Mouse (Mus musculus): ENCODE measurements around the gene Osbpl8. TPM values are rescaled to one million over a fixed set of nuclear protein-coding genes. Genes with fewer than 3 reads are reported as not detected.

Gene Osbpl8
- total RNA-seq, 2 experiments from 2014 or later = 133 to 185 TPM

DNA sequence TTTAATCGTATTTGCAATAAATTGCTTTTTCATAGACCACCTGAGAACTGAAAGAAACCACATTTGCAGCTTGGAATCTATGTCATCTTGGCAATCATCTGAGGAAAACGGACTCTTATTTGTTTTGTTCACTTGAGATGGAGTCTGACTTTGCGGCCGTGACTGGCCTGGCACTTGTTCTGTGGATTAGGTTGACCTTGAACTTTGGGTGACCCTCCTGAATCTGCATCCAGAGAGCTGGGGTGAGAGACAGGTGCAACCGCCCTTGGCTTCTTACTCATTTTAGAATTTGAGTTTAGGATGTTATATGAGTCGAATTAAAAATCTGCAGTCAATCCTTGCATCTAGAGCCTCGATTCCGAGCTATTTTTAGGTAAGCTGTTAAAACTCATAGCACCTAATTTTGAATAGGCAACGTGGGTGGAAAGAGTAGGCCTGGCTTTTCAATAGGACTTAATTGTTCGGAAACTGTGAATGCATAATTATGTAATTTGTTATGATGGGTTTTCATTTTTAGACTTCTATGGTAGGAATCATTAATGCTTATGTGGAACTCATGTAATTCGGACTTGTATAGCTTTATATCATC, 20.1 kb upstream of the Osbpl8 start:
- ATAC-seq (replicated peaks; ENCODE audit: low FRiP score, poor library complexity, severe bottlenecking) = no peak

DNA sequence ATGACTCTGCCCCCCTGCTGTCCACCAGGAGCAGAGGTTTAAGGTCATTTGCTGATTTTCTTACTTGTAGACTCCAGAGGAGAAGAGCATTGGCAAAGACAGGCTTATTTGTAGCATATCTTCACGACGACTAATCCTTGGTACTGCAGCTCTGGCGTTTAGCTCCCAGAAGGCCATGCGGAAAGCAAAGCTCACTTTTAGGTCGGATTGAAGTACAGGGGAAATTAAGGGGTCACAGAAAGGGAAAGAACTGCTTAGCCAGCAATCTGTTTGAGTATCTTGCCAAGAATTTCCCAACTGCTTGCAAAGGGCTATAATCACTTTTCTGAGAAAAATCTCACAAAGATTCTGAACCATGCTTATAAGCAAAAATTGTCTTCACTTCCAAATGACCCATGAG, 14.8 kb upstream of the Osbpl8 start:
- ATAC-seq (replicated peaks; ENCODE audit: low FRiP score, poor library complexity, severe bottlenecking) = no peak

DNA sequence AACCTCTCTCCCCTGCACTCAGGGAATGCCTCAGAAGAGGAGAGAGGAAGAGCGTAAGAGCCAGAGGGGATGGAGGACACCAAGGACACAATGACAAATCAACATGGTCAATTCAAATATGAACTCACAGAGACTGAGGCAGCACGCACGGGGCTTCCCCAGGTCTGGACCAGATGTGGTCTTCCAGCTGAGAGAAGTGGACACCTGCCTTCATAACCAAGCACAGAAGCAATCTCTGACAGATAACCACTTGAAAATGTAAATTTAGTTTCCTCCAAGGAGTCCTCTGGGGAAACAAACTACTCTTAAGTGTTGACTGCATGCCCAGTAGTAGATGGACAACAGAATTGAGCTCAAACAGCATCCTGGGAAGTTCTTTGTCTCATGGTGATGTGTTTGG, 9.5 kb upstream of the Osbpl8 start:
- ATAC-seq (replicated peaks; ENCODE audit: low FRiP score, poor library complexity, severe bottlenecking) = no peak

DNA sequence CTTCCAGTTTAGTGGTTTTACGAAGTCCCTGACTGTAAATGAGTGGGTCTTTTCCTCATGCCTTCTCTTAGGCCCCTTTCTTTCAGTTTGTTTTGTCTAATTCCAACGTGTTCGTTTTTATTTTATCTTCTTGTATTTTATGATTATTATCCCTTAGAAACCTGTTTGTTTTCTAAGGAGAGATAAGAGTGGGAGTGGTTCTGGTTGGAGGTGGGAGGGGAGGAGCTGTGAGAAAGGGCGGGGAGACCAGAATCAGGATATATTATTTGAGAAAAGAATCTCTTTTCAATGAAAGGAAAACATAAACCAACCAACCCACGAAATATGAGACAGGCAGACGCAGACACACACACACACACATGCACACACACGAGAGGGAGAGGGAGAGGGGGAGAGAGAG, 9.0 kb upstream of the Osbpl8 start:
- no peak for ATAC-seq (replicated peaks; ENCODE audit: low FRiP score, poor library complexity, severe bottlenecking)

DNA sequence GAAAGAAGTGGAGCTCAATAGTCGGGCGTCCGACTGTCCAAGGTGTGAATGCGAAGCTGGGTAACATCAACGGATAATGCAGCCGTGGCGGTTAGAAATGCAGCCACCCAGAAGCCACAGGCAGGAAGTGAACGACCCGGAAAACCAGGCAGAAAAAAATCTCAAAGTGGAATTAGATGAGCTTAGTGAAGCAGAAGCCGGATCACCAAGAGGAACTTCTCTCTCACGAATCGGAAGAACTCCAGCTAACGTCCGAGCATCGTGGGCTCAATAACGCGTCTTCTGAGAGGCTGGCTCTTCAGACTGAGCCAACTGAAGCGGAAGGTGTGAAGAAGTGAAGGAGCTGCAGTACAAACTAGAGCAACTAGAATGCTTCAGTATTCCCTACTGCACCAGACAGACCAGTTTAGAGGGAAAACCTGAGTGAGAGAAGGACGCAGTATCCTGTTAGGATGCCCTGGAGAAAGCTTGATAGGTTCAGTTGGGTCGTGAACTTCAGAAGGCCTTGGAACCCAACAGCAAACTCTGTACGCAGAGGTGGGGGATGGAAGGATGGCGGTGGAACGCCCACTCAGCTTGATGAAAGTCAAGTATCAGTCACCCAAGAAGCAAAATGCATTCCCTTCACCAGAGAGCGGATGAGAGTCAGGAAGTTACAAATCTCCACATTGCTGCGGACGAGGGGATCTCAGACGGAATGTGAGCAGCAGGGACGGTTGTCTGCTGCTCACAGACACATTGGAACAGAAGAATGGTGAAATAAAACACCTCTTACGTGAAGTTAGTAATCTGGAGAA, 8.0 kb upstream of the Osbpl8 start:
- ATAC-seq (replicated peaks; ENCODE audit: low FRiP score, poor library complexity, severe bottlenecking) = no peak

DNA sequence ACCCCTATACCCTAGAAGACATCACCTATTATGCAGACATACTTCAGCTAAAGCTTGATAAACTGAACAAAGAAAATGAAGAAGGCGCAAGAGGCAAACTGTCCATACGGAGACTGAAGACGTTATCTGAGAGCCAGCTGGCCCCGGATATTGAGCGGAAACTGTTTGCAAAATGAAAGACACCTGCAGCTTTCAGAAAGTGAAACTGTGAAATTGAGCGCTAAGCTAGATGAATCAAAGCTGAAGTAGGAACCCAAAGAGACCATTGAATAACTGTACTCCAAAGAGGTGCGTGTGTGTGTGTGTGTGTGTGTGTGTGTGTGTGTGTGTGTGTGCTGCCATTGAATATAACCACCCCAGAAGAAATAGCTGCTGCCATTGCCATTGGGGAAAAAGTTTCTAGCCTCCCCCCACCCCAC, 7.3 kb upstream of the Osbpl8 start:
- no peak for ATAC-seq (replicated peaks; ENCODE audit: low FRiP score, poor library complexity, severe bottlenecking)

DNA sequence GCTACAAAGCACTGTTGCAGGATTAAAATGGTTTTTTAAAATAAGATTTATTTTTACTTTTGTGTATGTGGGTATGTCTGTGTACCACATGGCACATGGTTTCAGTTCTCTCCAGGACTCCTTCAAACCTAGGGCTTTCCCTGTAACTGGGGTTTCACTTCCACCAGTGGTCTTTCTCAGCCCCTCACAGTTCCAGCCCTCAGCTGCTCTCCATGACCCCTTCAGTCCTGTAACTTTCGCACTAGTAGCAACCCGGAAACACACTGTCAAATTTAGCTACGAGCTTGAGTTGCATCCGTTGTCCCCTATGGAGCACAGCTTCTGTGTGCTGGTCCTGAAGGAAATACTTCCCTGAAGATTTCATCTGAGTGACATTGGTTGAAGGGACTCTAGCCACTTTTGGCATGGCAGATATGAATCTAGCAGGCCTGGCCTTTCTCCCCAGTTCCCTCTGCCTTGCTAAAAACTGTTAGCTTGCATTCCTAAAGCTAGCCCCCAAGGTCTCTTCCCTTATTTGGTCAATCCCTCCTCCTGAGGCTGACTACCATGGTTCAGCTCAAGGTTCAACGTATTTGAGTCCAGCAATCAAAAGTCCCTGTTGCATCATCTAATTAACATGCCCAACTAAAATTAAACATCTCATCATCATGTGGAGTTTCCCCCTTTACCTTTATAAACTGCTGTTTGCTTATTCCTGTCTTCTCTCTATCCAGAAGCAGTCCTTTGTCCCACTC, 4.6 kb upstream of the Osbpl8 start:
- ATAC-seq (replicated peaks; ENCODE audit: low FRiP score, poor library complexity, severe bottlenecking) = no peak

DNA sequence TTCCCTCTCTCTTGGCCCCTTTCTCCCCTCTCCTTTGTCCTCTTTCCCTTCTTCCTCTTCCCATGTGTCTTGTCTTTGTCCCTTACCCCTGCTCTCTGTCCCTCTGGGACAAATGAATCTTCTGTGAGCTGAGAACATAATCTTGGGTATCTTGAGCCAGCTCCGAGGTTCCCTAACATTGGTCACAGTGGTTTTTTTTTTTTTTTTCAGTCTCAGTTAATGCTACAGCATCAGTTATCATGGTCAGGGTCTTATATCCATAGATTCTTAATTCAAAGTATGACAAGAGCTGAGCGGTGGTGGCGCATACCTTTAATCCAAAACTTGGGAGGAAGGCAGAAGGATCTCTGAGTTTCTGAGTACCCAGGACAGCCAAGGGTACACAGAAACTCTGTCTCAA, 4.0 kb upstream of the Osbpl8 start:
- no peak for ATAC-seq (replicated peaks; ENCODE audit: low FRiP score, poor library complexity, severe bottlenecking)

DNA sequence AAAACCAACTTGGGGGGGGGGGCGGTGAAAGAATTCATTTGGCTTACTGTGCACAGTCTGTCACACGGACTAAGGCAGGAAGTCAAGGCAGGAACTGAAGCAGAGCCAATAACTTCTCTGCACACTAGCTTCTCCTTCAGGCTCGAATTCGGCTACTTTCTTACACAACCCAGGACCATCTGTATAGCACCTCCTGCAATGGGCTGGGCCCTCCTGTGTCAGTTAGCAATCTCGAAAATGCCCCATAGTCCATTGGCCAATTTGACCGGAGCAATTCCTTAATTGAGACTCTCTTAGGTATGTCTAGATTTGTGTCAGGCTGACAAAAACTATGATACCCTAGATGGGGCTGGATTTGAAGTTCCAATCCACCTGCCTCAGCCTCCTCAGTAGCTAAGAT, 3.2 kb upstream of the Osbpl8 start:
- no peak for ATAC-seq (replicated peaks; ENCODE audit: low FRiP score, poor library complexity, severe bottlenecking)

DNA sequence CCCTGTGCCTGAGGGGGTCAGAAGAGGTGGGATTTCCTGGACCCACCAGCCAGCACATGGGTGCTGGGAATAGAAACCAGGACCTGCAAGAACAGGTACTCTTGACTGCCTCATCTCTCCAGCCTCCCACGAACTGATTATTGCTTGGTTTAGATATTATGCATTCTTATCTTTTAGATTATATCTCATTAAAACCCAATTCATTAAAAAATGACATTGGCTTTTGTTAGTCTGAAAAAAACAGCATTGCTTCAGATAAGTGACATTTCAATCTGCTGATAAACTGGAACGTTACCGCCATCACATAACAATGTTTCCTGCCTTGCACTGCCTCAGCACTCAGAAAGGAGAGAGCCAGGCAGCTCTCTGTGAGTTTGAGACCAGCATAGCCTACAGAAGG, 1.5 kb upstream of the Osbpl8 start:
- no peak for ATAC-seq (replicated peaks; ENCODE audit: low FRiP score, poor library complexity, severe bottlenecking)

DNA sequence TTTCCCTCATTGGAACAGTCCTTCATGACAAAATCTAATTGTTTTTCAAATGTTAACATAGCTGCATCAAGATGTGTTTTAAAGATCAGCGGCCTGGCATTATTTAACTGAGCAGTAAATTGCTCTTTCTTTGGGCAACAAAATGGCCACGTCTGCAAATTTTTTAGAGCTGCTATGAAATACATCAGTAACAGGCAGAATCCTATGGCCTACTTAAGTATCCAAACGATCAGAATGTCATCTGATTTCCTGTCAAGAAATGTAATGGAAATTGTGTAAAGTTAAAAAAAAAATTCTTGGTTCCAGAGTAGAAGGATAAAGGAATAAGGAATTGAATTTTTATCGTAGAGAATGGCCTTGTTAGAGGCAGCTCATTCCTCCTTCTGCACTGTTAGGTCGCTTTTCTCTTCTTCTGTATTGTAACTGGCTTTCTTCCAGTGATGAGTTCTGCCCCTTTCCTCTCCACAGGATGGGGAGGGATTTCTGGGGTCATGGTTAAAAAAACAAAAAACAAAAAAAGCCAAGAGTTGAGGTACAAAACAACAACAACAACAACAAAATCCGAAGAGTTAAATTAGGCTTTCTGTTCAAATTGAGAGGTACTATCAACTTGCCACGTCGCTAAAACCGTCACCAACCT, 831 bp upstream of the Osbpl8 start:
- no peak for ATAC-seq (replicated peaks; ENCODE audit: low FRiP score, poor library complexity, severe bottlenecking)

DNA sequence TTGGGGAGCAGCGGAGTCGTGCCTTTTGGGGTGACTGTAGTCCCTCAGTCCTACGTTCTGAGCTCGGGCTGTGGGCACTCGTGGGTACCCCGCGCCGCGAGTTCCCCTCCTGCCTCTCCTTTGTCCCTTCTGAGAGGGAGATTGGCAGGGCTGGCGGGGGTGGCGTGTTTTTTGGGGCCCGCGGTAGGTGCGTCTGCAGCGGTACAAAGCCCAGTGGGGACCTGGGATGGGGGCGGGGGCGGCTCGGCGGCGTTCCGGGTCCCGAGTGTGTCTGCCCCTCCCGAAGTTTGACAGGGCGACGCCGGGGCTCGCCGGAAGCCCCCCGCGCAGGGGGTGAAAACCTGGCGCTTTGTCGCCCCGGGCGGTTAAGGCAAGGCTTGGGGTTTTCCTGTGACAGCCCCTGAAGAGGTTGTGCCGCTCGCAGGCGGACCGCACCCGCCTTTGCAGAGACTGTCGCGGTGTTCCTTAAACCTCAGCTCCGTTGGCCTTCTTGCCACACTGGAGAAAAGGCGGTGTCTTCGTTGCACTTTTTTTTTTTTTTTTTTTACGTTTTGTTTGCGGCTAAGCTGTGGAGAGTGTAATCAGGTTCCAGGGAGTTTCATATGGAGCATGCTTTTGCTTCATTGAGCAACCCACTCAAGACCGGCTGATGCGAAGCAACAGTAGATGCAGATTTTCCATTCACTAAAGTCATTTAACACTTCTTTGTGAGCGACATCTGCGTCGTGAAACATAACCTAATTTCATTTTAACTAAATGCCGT, 848 bp downstream of the Osbpl8 start:
- 0 out of 2 replicates have a peak, but pooled peaks have one; percentile 13 for ATAC-seq (replicated peaks; ENCODE audit: low FRiP score, poor library complexity, severe bottlenecking)

DNA sequence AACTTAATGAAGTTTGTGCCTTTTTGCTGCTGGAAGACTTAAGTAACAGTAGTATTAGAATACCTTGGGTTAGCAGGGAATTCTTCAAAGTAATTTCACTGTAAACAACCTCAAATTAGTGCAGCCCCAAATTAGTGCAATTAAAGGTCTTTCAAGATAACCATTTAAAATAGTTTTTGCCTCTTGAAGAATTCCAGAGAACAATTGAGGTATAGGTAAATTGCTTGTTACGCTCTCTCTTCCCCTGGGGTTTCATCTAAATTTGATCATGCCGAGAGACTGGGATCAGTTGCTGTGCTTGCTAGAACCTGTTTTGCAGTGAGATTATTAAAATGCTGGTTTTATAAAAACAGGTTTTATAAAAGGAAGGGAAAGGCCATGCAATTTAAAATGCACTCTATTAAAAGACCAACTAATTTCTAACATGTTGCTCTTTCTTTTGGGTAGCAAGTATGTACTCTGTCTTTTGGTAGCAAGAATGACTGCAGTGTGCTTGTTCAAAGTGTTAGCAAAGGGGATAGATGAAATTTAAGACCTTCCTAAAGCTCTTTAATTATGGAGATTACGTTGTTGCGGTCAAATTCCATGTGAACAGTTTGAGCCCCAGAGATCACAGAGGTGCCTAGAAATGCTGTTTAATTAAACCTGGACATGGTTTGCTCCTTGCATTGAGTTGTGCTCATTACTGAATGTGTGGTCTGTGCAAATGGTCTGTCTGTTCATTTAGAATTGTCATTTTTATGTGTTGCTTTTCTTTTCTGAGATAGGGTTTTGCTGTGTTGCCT, 1.7 kb downstream of the Osbpl8 start:
- ATAC-seq (replicated peaks; ENCODE audit: low FRiP score, poor library complexity, severe bottlenecking) = no peak

DNA sequence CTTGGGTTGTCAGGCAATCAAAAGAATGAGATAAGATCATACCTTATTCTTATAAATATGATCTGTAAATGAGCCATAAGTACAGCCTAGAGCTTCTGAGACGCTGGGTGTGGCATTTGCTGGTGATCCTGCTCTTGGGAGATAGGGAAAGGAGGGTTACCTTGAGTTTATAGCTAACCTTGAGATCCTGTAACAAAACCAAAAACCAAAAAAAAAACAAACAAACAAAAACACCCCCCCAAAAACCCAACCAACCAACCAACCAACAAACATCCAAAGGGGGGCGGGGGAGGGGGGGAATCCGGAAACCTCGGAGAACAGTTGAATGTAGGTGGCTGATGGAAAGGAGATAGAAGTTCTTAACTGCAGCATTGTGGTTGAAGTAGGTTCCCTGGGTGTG, 2.9 kb downstream of the Osbpl8 start:
- no peak for ATAC-seq (replicated peaks; ENCODE audit: low FRiP score, poor library complexity, severe bottlenecking)

DNA sequence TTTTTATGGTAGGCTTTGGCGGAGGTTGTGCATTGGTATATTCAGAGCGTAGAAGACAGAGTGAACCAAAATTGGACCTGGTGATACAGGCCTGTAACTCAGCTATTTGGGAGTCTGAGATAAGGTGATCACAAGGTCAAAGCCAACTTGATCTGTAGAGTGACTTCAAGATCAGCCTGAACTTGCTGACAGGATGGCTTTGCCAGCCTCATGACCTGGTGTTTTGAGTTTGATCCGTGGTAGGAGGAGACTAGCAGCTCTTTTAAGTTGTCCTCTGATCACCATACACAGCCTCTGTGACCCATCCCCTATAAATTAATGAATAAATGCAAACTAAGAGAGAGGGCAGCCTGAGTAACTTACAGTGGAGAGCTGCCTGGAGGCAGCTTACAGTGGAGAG, 3.8 kb downstream of the Osbpl8 start:
- ATAC-seq (replicated peaks; ENCODE audit: low FRiP score, poor library complexity, severe bottlenecking) = peak; percentile 54

DNA sequence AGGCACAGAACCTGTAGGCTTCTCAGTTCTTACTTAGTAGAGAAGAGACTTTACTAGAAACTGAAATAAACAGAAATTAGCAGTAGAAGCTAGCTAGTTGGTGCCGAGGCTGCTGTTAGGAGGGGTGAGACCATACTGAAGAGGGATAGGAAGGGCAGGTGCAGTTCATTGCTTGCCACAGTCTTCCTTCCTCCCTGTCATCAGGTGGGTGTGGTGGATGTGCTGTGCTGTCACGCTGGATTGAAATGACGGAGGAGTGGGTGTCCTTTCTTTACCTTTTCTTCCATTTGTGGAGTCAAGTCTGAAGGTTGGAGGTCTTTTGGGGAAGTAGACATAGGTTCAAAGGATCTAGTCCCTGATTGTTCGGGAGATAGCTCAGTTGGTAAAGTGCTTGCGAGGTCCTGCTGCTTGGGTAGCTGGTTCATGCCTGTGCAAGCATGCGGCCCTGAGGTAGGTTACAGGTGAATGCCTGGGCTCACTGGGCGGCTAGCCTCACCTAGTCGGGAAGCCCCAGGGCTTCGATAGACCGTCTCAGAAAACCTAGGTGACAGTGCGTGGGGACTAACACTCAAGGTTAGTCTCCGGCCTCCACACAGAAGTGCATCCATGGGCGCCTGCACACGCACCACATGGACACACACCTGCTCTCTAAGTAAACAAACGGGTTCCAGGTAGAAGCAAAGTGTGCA, 6.8 kb downstream of the Osbpl8 start:
- no peak for ATAC-seq (replicated peaks; ENCODE audit: low FRiP score, poor library complexity, severe bottlenecking)

DNA sequence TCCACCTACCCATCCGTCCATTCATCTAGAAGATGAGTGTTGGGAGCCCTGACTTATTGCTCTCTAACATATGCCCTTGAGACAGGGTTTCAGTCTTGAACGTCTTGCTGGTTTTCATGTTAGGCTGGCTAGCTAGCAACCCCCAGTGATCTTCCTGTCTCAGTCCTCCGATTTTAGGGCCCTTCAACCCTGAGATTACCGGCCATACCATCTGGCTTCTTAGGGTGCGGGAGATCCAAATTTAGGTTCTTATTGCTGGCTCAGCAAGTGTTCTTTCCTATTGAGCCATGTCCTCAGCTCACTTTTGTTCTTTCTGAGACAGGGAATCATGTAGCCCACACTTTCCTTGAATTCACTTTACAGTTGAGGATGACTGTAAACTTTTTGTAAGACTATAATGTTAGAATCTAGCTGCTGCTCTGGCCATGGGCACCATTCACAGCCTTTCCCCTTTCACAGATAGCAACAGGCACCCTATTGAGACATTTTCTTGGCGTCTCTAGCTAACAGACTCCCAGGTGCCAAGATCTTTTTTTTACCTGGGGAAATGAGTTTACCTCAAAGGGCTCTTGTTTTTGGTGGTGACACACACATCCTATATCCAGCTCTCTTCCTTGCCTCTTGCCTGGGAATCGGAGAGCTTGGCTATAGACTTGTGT, 9.2 kb downstream of the Osbpl8 start:
- ATAC-seq (replicated peaks; ENCODE audit: low FRiP score, poor library complexity, severe bottlenecking) = no peak

DNA sequence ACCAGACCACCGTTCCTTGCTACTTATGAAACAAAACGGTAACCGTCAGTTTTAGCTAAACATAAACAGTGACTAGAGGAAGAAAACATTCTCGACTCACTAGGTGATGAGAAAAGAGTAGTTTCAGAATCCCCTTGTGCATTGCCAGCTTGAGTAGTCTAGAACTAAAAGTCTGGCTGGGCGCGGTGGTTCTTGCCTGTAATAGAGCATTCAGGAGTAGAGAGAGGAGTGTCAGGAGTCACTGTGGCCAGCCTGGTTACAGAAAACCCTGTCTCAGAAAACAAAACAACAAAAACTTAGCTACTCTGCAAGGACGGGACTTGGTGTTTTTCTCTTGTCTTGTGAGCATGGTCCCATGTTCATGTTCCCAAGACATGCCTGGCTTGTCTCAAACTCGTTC, 12.8 kb downstream of the Osbpl8 start:
- ATAC-seq (replicated peaks; ENCODE audit: low FRiP score, poor library complexity, severe bottlenecking) = no peak
